Mouse (Mus musculus) bone marrow, adult 2 months (tissue): ENCODE measurements around the gene Ralgapa2.

Source experiments
- CTCF ChIP-seq: fragments of 200-500 bp; IDR thresholded peaks from 2 replicates; pipeline ENCODE4 v1.5.1; 2011; ENCODE audit warnings: low read length, control low read depth; ENCODE audit not compliant: control insufficient read depth, insufficient read depth
- POLR2A ChIP-seq: fragments of 200-500 bp; IDR thresholded peaks from 2 replicates; pipeline ENCODE4 v1.6.1; 2011; ENCODE audit warnings: low read depth, mild to moderate bottlenecking, control low read depth, low read length, borderline replicate concordance; ENCODE audit not compliant: control insufficient read depth

- TF ChIP-seq CTCF = no peak
- no peak for TF ChIP-seq POLR2A
Measured at GRCm38 (mm10) chr2:146224141-146224540, 288.0 kb downstream of the Ralgapa2 start.
